Mouse (Mus musculus): ENCODE measurements around the gene Mthfd1. TPM values are rescaled to one million over a fixed set of nuclear protein-coding genes. Genes with fewer than 3 reads are reported as not detected.

Gene Mthfd1
- total and polyA plus RNA-seq, 3 experiments, result 110 to 133 (median 112) TPM

GRCm38 (mm10) chr12:76299361-76299906 lies 44.3 kb downstream of the Mthfd1 start:
- Histone ChIP-seq H3K9ac (ENCODE audit: insufficient read depth, low read depth) (no peak overlapping the region), H3K27ac (ENCODE audit: insufficient read depth, low read depth) (no peak overlapping the region), H3K4me3 (replicated peaks in 1 of 3; ENCODE audit: low read depth in 2 of 3, low read length in 2 of 3, poor library complexity in 1 of 3) (no peak overlapping the region), H3K79me2 (replicated peaks; ENCODE audit: control insufficient read depth, extremely low read depth, insufficient read depth, poor library complexity, severe bottlenecking) (no peaks in the 10 kb centered on the region; the same call in 1 of the 2 replicates), H3K4me2 (ENCODE audit: insufficient read depth, low read depth, poor library complexity, severe bottlenecking) (no peak overlapping the region), H3K9me3 (replicated peaks; ENCODE audit: low read length) (no peaks in the 10 kb centered on the region), H3K36me3 (replicated peaks in 1 of 2; ENCODE audit: control insufficient read depth in 1 of 2, insufficient read depth in 1 of 2, low read length in 1 of 2) (peaks cover 57 to 97% of the 10 kb centered on the region in 2 experiments), H3K27me3 (replicated peaks) (no peaks in the 10 kb centered on the region), H3K4me1 (ENCODE audit: control insufficient read depth in 1 of 2, insufficient read depth in 2 of 2) (peaks cover 0 to 3% of the 10 kb centered on the region in 2 experiments; a peak in 1 of 4 replicates)
- in situ Hi-C loops (cut with MboI; ENCODE audit: low pct_ligation_motif_present, low pct_unique_long_range_greater_than_20kb, low sequenced_read_pairs), result loop anchor here (5.0 kb wide), 1 partner anchor 33 kb away; no protein-coding TSS in a partner anchor
- dilution Hi-C loops (cut with MboI; ENCODE audit: extremely low pct_ligation_motif_present, extremely low pct_unique_long_range_greater_than_20kb, low sequenced_read_pairs), result no loop called here
- TF ChIP-seq EP300 (IDR thresholded peaks at IDR 0.05; ENCODE audit: low read length) (no peak), BHLHE40 (IDR thresholded peaks at IDR 0.05; ENCODE audit: low read depth, low read length) (no peak), JUN (IDR thresholded peaks at IDR 0.05; ENCODE audit: insufficient read depth, low read depth, low read length) (no peak), KAT2A (IDR thresholded peaks at IDR 0.05; ENCODE audit: insufficient replicate concordance, low read length) (no peak), MYC (IDR thresholded peaks at IDR 0.05; ENCODE audit: low read depth, low read length) (no peak), SMC3 (IDR thresholded peaks at IDR 0.05; ENCODE audit: low read depth, low read length) (no peak), JUND (conservative IDR thresholded peaks at IDR 0.05; ENCODE audit: low read depth, low read length) (no peak), SIN3A (IDR thresholded peaks at IDR 0.05; ENCODE audit: low read length) (no peak), POLR2AphosphoS2 (IDR thresholded peaks at IDR 0.05; ENCODE audit: low read depth, low read length) (no peak)
- no peak for DNase-seq (ENCODE audit: extremely low read depth)

- peaks cover 53 to 94% of the 10 kb centered on the region in 2 experiments for H3K36me3 ChIP-seq (replicated peaks in 1 of 2; ENCODE audit: control insufficient read depth in 1 of 2, insufficient read depth in 1 of 2, low read length in 1 of 2)
- TF ChIP-seq BHLHE40 (IDR thresholded peaks at IDR 0.05; ENCODE audit: low read depth, low read length) (no peak), SMC3 (IDR thresholded peaks at IDR 0.05; ENCODE audit: low read depth, low read length) (no peak), MYC (IDR thresholded peaks at IDR 0.05; ENCODE audit: low read depth, low read length) (no peak), E2F4 (IDR thresholded peaks at IDR 0.05; ENCODE audit: insufficient replicate concordance, low read depth, low read length) (no peak), ZC3H11A (IDR thresholded peaks at IDR 0.05; ENCODE audit: low read depth, low read length) (no peak), CHD2 (IDR thresholded peaks at IDR 0.05; ENCODE audit: low read length) (no peak), ELF1 (IDR thresholded peaks at IDR 0.05; ENCODE audit: low read depth, low read length) (no peak), KAT2A (IDR thresholded peaks at IDR 0.05; ENCODE audit: insufficient replicate concordance, low read length) (no peak), JUN (IDR thresholded peaks at IDR 0.05; ENCODE audit: insufficient read depth, low read depth, low read length) (no peak), JUND (conservative IDR thresholded peaks at IDR 0.05; ENCODE audit: low read depth, low read length) (no peak)
Observed at GRCm38 (mm10) chr12:76300367-76300766, 45.3 kb downstream of the Mthfd1 start.

More at GRCm38 (mm10) chr12:76300367-76300766, 45.3 kb downstream of the Mthfd1 start:
- no peak for DNase-seq (ENCODE audit: extremely low read depth)
- no peak overlapping the region for H3K9ac ChIP-seq (ENCODE audit: insufficient read depth, low read depth)
- H3K4me3 ChIP-seq (replicated peaks in 1 of 3; ENCODE audit: low read depth in 2 of 3, low read length in 2 of 3, poor library complexity in 1 of 3), result no peak overlapping the region
- in situ Hi-C loops (cut with MboI; ENCODE audit: low pct_ligation_motif_present, low pct_unique_long_range_greater_than_20kb, low sequenced_read_pairs) (no loop called here), dilution Hi-C loops (cut with MboI; ENCODE audit: extremely low pct_ligation_motif_present, extremely low pct_unique_long_range_greater_than_20kb, low sequenced_read_pairs) (no loop called here)
- peaks cover 2 to 9% of the 10 kb centered on the region in 2 experiments; a peak in 3 of 4 replicates for H3K4me1 ChIP-seq (ENCODE audit: control insufficient read depth in 1 of 2, insufficient read depth in 2 of 2)
- H3K79me2 ChIP-seq (replicated peaks; ENCODE audit: control insufficient read depth, extremely low read depth, insufficient read depth, poor library complexity, severe bottlenecking), result no peaks in the 10 kb centered on the region; the same call in 1 of the 2 replicates
- no peak overlapping the region for H3K4me2 ChIP-seq (ENCODE audit: insufficient read depth, low read depth, poor library complexity, severe bottlenecking)
- no peaks in the 10 kb centered on the region for H3K9me3 ChIP-seq (replicated peaks; ENCODE audit: low read length)
- H3K27me3 ChIP-seq (replicated peaks), result no peaks in the 10 kb centered on the region
- no peak overlapping the region for H3K27ac ChIP-seq (ENCODE audit: insufficient read depth, low read depth)

Data from CH12.LX (cell line).